Mouse (Mus musculus): ENCODE data around the gene Hdac9.

- TF ChIP-seq CTCF (IDR thresholded peaks at IDR 0.05; ENCODE audit: low read depth, low read length) (no peak), TAL1 (conservative IDR thresholded peaks at IDR 0.05; ENCODE audit: low read depth, low read length) (no peak), POLR2AphosphoS5 (IDR thresholded peaks at IDR 0.05; ENCODE audit: insufficient replicate concordance, low read depth, low read length) (no peak), GATA2 (IDR thresholded peaks at IDR 0.05; ENCODE audit: borderline replicate concordance, low read depth, low read length) (no peak)
Observed at GRCm38 (mm10) chr12:34673539-34673938, 243.4 kb downstream of the Hdac9 start.
